Mouse (Mus musculus): ENCODE results near the gene Tmem37. TPM values are rescaled to one million over a fixed set of nuclear protein-coding genes. Genes with fewer than 3 reads are reported as not detected.
A peak's percentile ranks its signal among the peaks of the same experiment; 100 is the strongest.

Tmem37 gene
- polyA plus RNA-seq, 1 experiment from 2014 or later = 51.3 TPM

- Histone ChIP-seq H3K4me1 (peaks cover 20% of the 10 kb centered on the region), H3K9ac (no peak overlapping the region), H3K27me3 (no peaks in the 10 kb centered on the region), H3K36me3 (peaks cover 8% of the 10 kb centered on the region), H3K27ac (no peak overlapping the region), H3K9me3 (replicated peaks) (no peaks in the 10 kb centered on the region), H3K4me2 (no peak overlapping the region), H3K4me3 (replicated peaks) (no peak overlapping the region)
- 88% methylated on average over 5 of the region's 5 CpGs for WGBS
- ATAC-seq (replicated peaks; ENCODE audit: low FRiP score) = no peak
Measured at GRCm38 (mm10) chr1:120069120-120069519, 4.8 kb downstream of the Tmem37 start.

GRCm38 (mm10) chr1:120066625-120067024 lies 7.2 kb downstream of the Tmem37 start:
- H3K9ac ChIP-seq = no peak overlapping the region
- ATAC-seq (replicated peaks; ENCODE audit: low FRiP score) = no peak
- WGBS = 77% methylated on average over 3 of the region's 3 CpGs

DNA sequence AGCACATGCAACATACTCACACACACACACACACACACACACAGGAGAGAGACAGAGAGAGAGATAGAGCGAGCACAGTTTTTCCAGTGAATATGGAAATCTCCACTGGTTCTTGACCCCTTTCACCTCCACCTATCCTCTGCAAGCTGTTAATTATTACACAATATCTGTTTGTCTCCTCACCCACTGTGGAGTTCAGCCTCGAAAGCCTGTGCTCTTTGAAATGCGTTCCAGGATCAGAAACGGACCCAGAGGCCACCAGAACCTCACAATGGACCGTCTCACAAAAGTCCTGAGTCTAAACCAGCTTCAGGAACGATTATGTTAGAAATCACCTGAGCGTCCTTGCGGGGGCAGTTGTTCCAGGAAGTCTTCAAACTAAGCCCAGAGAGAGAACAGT lies 7.7 kb downstream of the Tmem37 start:
- WGBS = 78% methylated on average over 8 of the region's 8 CpGs
- H3K4me3 ChIP-seq (replicated peaks) = no peak overlapping the region
- H3K27ac ChIP-seq = no peak overlapping the region
- 0 out of 2 replicates have a peak, but pooled peaks cover 4% of the 10 kb centered on the region for H3K4me1 ChIP-seq
- no peak overlapping the region for H3K4me2 ChIP-seq
- ATAC-seq (replicated peaks; ENCODE audit: low FRiP score) = no peak
- no peak overlapping the region for H3K9ac ChIP-seq
- no peaks in the 10 kb centered on the region for H3K27me3 ChIP-seq
- no peaks in the 10 kb centered on the region for H3K9me3 ChIP-seq (replicated peaks)
- H3K36me3 ChIP-seq = peaks cover 8% of the 10 kb centered on the region

More at GRCm38 (mm10) chr1:120066625-120067024, 7.2 kb downstream of the Tmem37 start:
- H3K9me3 ChIP-seq (replicated peaks) = no peaks in the 10 kb centered on the region
- H3K27me3 ChIP-seq = no peaks in the 10 kb centered on the region
- H3K27ac ChIP-seq = no peak overlapping the region
- H3K36me3 ChIP-seq = peaks cover 8% of the 10 kb centered on the region
- H3K4me2 ChIP-seq = no peak overlapping the region
- 0 out of 2 replicates have a peak, but pooled peaks cover 4% of the 10 kb centered on the region for H3K4me1 ChIP-seq
- no peak overlapping the region for H3K4me3 ChIP-seq (replicated peaks)

GRCm38 (mm10) chr1:120064036-120064682 lies 9.7 kb downstream of the Tmem37 start:
- Histone ChIP-seq H3K9me3 (replicated peaks) (no peaks in the 10 kb centered on the region), H3K36me3 (peaks cover 8% of the 10 kb centered on the region), H3K27ac (no peak overlapping the region), H3K27me3 (no peaks in the 10 kb centered on the region), H3K9ac (no peak overlapping the region), H3K4me1 (0 out of 2 replicates have a peak, but pooled peaks cover 4% of the 10 kb centered on the region), H3K4me3 (replicated peaks) (no peak overlapping the region), H3K4me2 (no peak overlapping the region)
- ATAC-seq (replicated peaks; ENCODE audit: low FRiP score) = no peak
- WGBS = 93% methylated on average over 11 of the region's 11 CpGs

DNA sequence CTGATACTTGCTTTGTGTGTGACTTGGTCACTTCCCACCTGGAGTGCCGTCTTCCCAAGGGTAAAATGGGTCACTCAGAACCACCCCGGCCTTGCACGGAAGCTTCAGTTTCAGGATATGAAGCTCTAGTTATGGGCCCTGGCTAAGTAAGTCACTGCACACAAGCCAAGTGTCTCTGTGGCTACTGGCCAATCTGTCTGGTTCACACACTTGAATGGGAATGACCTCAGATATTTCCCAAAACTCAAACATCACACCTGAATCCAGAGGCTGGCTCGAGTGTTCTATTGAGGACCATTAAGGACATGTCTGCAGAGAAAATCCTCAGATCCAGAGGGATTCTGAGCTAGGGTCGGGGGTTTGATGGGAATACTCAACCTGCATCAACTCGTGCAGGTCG lies 11.6 kb downstream of the Tmem37 start:
- no peak overlapping the region for H3K9ac ChIP-seq
- no peak overlapping the region for H3K4me2 ChIP-seq
- H3K4me3 ChIP-seq (replicated peaks) = no peak overlapping the region
- no peaks in the 10 kb centered on the region for H3K36me3 ChIP-seq
- H3K9me3 ChIP-seq (replicated peaks) = no peaks in the 10 kb centered on the region
- H3K27me3 ChIP-seq = no peaks in the 10 kb centered on the region
- H3K27ac ChIP-seq = no peak overlapping the region
- ATAC-seq (replicated peaks; ENCODE audit: low FRiP score) = no peak
- 90% methylated on average over 7 of the region's 7 CpGs for WGBS
- H3K4me1 ChIP-seq = peaks cover 17% of the 10 kb centered on the region

- Histone ChIP-seq H3K4me2 (no peak overlapping the region), H3K27ac (no peak overlapping the region), H3K9me3 (replicated peaks) (no peaks in the 10 kb centered on the region), H3K27me3 (no peaks in the 10 kb centered on the region), H3K4me3 (replicated peaks) (no peak overlapping the region), H3K36me3 (no peaks in the 10 kb centered on the region), H3K4me1 (peaks cover 20% of the 10 kb centered on the region), H3K9ac (no peak overlapping the region)
- no peak for ATAC-seq (replicated peaks; ENCODE audit: low FRiP score)
- WGBS = 79% methylated on average over 5 of the region's 5 CpGs
Measured at GRCm38 (mm10) chr1:120060687-120061086, 13.2 kb downstream of the Tmem37 start.

DNA sequence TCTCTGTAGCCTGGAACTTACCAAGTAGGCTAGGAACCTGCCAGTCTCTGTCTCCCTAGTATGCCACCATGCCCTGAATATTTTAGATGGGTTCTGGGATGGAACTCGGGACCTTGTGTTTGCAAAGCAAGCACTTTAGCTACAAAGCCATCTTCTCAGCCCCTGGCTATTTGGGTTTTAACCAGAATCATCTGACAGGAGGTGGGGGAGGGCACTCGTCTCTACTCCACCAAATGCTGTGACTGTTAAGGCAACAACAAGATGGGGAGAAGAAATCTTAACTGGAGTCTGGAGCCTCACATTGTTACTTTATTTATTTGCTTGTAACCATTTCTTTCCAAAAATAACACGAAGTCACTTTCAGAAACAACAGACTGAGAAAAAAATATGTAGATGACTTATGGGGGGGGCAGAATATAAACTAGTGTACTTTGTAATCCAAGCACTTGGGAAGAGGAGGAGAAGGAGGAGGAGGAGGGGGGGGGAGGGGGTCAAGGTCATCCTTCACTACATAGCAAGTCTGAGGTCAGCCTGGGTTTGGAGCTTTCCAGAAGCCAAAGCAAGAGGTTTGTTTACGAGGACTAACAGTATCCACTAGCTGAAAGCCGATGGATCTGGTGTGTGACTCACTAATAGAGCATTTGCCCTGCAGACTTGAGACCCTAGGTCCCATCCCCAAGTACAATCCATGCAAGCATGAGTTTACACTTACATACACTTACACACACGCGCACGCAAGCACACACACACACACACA lies 16.0 kb downstream of the Tmem37 start:
- ATAC-seq (replicated peaks; ENCODE audit: low FRiP score) = peak; percentile 38
- H3K4me1 ChIP-seq = peaks cover 28% of the 10 kb centered on the region
- 58% methylated on average over 8 of the region's 8 CpGs for WGBS
- no peak overlapping the region for H3K4me2 ChIP-seq
- H3K27ac ChIP-seq = peak overlapping the region; percentile 73
- no peaks in the 10 kb centered on the region for H3K9me3 ChIP-seq (replicated peaks)
- H3K4me3 ChIP-seq (replicated peaks) = no peak overlapping the region
- no peaks in the 10 kb centered on the region for H3K36me3 ChIP-seq
- no peaks in the 10 kb centered on the region for H3K27me3 ChIP-seq
- H3K9ac ChIP-seq = no peak overlapping the region

DNA sequence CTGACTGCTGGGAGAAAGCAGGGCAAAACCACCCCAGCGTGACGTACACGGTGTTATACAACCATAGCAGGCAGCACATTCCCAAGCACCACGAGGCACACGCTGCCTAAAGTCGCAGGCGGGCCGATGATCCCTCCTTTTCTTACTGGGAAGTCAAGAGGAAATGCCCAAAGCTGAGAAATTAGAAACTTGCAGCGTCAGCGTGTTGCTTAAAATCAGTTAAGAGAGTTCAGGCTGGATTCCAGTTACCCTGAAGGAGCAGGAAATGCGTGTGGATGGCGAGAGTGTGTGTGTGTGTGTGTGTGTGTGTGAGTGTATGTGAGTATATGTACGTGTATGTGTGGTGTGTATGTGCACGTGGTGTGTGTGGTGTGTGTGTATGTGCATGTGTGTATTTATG lies 16.8 kb downstream of the Tmem37 start:
- Histone ChIP-seq H3K4me3 (replicated peaks) (no peak overlapping the region), H3K9me3 (replicated peaks) (no peaks in the 10 kb centered on the region), H3K4me1 (peaks cover 28% of the 10 kb centered on the region), H3K27ac (peak overlapping the region; percentile 73), H3K9ac (no peak overlapping the region), H3K27me3 (no peaks in the 10 kb centered on the region), H3K36me3 (no peaks in the 10 kb centered on the region), H3K4me2 (peak overlapping the region; percentile 16; the same call in 1 of the 2 replicates)
- WGBS = 28% methylated on average over 14 of the region's 14 CpGs
- no peak; the same call in 1 of the 2 replicates for ATAC-seq (replicated peaks; ENCODE audit: low FRiP score)

DNA sequence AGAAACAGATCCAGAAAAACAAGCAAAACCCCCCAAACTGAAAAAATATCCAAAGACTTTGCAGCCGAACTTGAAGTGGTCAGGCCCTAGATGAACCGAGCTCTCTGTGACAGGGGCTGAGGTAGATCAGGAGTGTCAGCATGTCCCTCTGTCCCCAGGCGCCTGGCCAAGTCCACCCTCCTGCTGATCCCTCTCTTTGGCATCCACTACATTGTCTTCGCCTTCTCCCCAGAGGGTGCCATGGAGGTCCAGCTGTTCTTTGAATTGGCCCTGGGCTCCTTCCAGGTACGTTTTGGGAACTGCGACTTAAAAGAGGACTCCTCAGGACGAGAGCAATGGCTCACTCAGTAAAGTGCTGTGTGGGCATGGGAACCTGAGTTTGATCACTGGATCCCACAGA lies 17.6 kb downstream of the Tmem37 start:
- no peaks in the 10 kb centered on the region for H3K27me3 ChIP-seq
- ATAC-seq (replicated peaks; ENCODE audit: low FRiP score) = no peak
- H3K4me3 ChIP-seq (replicated peaks) = no peak overlapping the region
- 79% methylated on average over 7 of the region's 7 CpGs for WGBS
- peaks cover 30% of the 10 kb centered on the region for H3K4me1 ChIP-seq
- no peaks in the 10 kb centered on the region for H3K9me3 ChIP-seq (replicated peaks)
- no peak overlapping the region for H3K4me2 ChIP-seq
- no peak overlapping the region for H3K9ac ChIP-seq
- H3K27ac ChIP-seq = no peak overlapping the region
- no peaks in the 10 kb centered on the region for H3K36me3 ChIP-seq

- Histone ChIP-seq H3K27me3 (no peaks in the 10 kb centered on the region), H3K36me3 (no peaks in the 10 kb centered on the region), H3K4me1 (peaks cover 37% of the 10 kb centered on the region), H3K4me2 (no peak overlapping the region), H3K9me3 (replicated peaks) (no peaks in the 10 kb centered on the region), H3K4me3 (replicated peaks) (no peak overlapping the region), H3K27ac (no peak overlapping the region), H3K9ac (no peak overlapping the region)
- ATAC-seq (replicated peaks; ENCODE audit: low FRiP score) = 0 out of 2 replicates have a peak, but pooled peaks have one; percentile 17
- 57% methylated on average over 6 of the region's 6 CpGs for WGBS
Measured at GRCm38 (mm10) chr1:120055475-120055874, 18.4 kb downstream of the Tmem37 start.

- H3K27ac ChIP-seq = no peak overlapping the region
- H3K4me2 ChIP-seq = no peak overlapping the region
- H3K4me3 ChIP-seq (replicated peaks) = no peak overlapping the region
- no peak overlapping the region for H3K9ac ChIP-seq
- H3K4me1 ChIP-seq = peaks cover 38% of the 10 kb centered on the region
- H3K27me3 ChIP-seq = no peaks in the 10 kb centered on the region
- ATAC-seq (replicated peaks; ENCODE audit: low FRiP score) = no peak
- no peaks in the 10 kb centered on the region for H3K9me3 ChIP-seq (replicated peaks)
- 38% methylated on average over 6 of the region's 6 CpGs for WGBS
- H3K36me3 ChIP-seq = no peaks in the 10 kb centered on the region
Measured at GRCm38 (mm10) chr1:120054997-120055396, 18.9 kb downstream of the Tmem37 start.

- no peak overlapping the region for H3K9ac ChIP-seq
- no peak for ATAC-seq (replicated peaks; ENCODE audit: low FRiP score)
- H3K27me3 ChIP-seq = no peaks in the 10 kb centered on the region
- no peaks in the 10 kb centered on the region for H3K36me3 ChIP-seq
- H3K4me1 ChIP-seq = peaks cover 19% of the 10 kb centered on the region
- H3K9me3 ChIP-seq (replicated peaks) = no peaks in the 10 kb centered on the region
- 8% methylated on average over 1 of the region's 1 CpGs for WGBS
- no peak overlapping the region for H3K4me2 ChIP-seq
- H3K27ac ChIP-seq = no peak overlapping the region
- no peak overlapping the region for H3K4me3 ChIP-seq (replicated peaks)
Measured at GRCm38 (mm10) chr1:120051070-120051469, 22.8 kb downstream of the Tmem37 start.
